Mouse (Mus musculus) kidney, embryonic 14.5 days (tissue): ENCODE results near the gene Stap2. TPM values are rescaled to one million over a fixed set of nuclear protein-coding genes. Genes with fewer than 3 reads are reported as not detected.
A peak's percentile ranks its signal among the peaks of the same experiment; 100 is the strongest.

Experiments
- ATAC-seq: fragments of 200-750 bp; cut with Nextera tagmentation; 2 replicates; pipeline ENCODE4 v1.8.0; 2017; ENCODE audit warnings: moderate number of reproducible peaks, mild to moderate bottlenecking, moderate TSS enrichment, moderate library complexity; ENCODE audit not compliant: low FRiP score, low TSS enrichment
- H3K27ac ChIP-seq: fragments of 300-500 bp; sonication (generic); 2 replicates; pipeline ENCODE4 v1.5.1; 2014; ENCODE audit warnings: low read depth, mild to moderate bottlenecking, low read length, moderate library complexity, mixed read lengths
- H3K27me3 ChIP-seq: fragments of 300-500 bp; sonication (generic); 2 replicates; pipeline ENCODE4 v1.6.1; 2014; ENCODE audit warnings: mild to moderate bottlenecking, low read length; ENCODE audit not compliant: control insufficient read depth, insufficient read depth
- H3K36me3 ChIP-seq: fragments of 300-500 bp; sonication (generic); 2 replicates; pipeline ENCODE4 v1.6.1; 2014; ENCODE audit warnings: low read length, mixed read lengths; ENCODE audit not compliant: control insufficient read depth, insufficient read depth
- H3K4me1 ChIP-seq: fragments of 300-500 bp; sonication (generic); 2 replicates; pipeline ENCODE4 v1.6.1; 2014; ENCODE audit warnings: low read length, mixed read lengths; ENCODE audit not compliant: control insufficient read depth, insufficient read depth
- H3K4me2 ChIP-seq: fragments of 300-500 bp; sonication (generic); replicated peaks from 2 replicates; pipeline ENCODE4 v1.6.1; 2014; ENCODE audit warnings: low read depth, mild to moderate bottlenecking, low read length
- H3K4me3 ChIP-seq: fragments of 300-500 bp; sonication (generic); 2 replicates; pipeline ENCODE4 v1.5.1; 2014; ENCODE audit warnings: mild to moderate bottlenecking, low read length
- H3K9ac ChIP-seq: fragments of 300-500 bp; sonication (generic); 2 replicates; pipeline ENCODE4 v1.6.1; 2014; ENCODE audit warnings: low read depth, mild to moderate bottlenecking, low read length, moderate library complexity
- H3K9me3 ChIP-seq: fragments of 300-500 bp; sonication (generic); 2 replicates; pipeline ENCODE4 v1.6.1; 2016; ENCODE audit warnings: low read length; ENCODE audit not compliant: control insufficient read depth
- WGBS: fragments of 180-500 bp; shearing (Covaris S2); extraction: QIAGEN DNeasy Blood & Tissue Kit; methylation state at CpG from one replicate; pipeline ENCODE4 v1.1.7; 2014; 5-methylcytosine and 5-hydroxymethylcytosine counted together
- polyA plus RNA-seq: library from polyadenylated mRNA; unstranded; fragments of >200 nt; fragmentation: Nextera tagmentation; extraction: Ambion mirVana; gene quantifications from 2 replicates; pipeline ENCODE4 v1.2.1, GENCODE M21; 2014

Gene Stap2
- polyA plus RNA-seq, 1 experiment from 2014 or later: 14.6 TPM

GRCm38 (mm10) chr17:56021161-56021910 is 16.0 kb upstream of the Stap2 start:
- H3K36me3 ChIP-seq: peaks cover 35% of the 10 kb centered on the region
- 87% methylated on average over 4 of the region's 4 CpGs for WGBS

GRCm38 (mm10) chr17:56020400-56021084 is 15.2 kb upstream of the Stap2 start:
- no peak overlapping the region for H3K4me3 ChIP-seq
- no peak overlapping the region for H3K27ac ChIP-seq
- no peak overlapping the region for H3K9ac ChIP-seq
- H3K4me2 ChIP-seq: no peak overlapping the region
- peaks cover 12% of the 10 kb centered on the region for H3K4me1 ChIP-seq
- H3K27me3 ChIP-seq: no peaks in the 10 kb centered on the region
- ATAC-seq: no peak
- 89% methylated on average over 6 of the region's 6 CpGs for WGBS
- H3K36me3 ChIP-seq: peaks cover 43% of the 10 kb centered on the region
- no peaks in the 10 kb centered on the region for H3K9me3 ChIP-seq

More at GRCm38 (mm10) chr17:56021161-56021910, 16.0 kb upstream of the Stap2 start:
- no peak for ATAC-seq
- Histone ChIP-seq H3K9ac (no peak overlapping the region), H3K4me1 (peaks cover 12% of the 10 kb centered on the region), H3K4me3 (no peak overlapping the region), H3K27ac (no peak overlapping the region), H3K9me3 (no peaks in the 10 kb centered on the region), H3K4me2 (no peak overlapping the region), H3K27me3 (no peaks in the 10 kb centered on the region)

- no peak overlapping the region for H3K4me2 ChIP-seq
- H3K27ac ChIP-seq: no peak overlapping the region
- H3K9me3 ChIP-seq: no peaks in the 10 kb centered on the region
- peak; percentile 9; the same call in 1 of the 2 replicates for ATAC-seq
- peaks cover 8% of the 10 kb centered on the region for H3K4me1 ChIP-seq
- no peak overlapping the region for H3K4me3 ChIP-seq
- H3K9ac ChIP-seq: no peak overlapping the region
- no peaks in the 10 kb centered on the region for H3K27me3 ChIP-seq
- peaks cover 59% of the 10 kb centered on the region for H3K36me3 ChIP-seq
- 75% methylated on average over 20 of the region's 20 CpGs for WGBS
Measured at GRCm38 (mm10) chr17:56018347-56019131, 13.2 kb upstream of the Stap2 start.

GRCm38 (mm10) chr17:56017848-56018247 is 12.5 kb upstream of the Stap2 start:
- WGBS: 87% methylated on average over 7 of the region's 7 CpGs
- Histone ChIP-seq H3K27ac (no peak overlapping the region), H3K9ac (no peak overlapping the region), H3K36me3 (peaks cover 65% of the 10 kb centered on the region), H3K4me2 (no peak overlapping the region), H3K4me1 (peaks cover 4% of the 10 kb centered on the region; the same call in 1 of the 2 replicates), H3K9me3 (no peaks in the 10 kb centered on the region), H3K4me3 (no peak overlapping the region), H3K27me3 (no peaks in the 10 kb centered on the region)
- no peak for ATAC-seq

GRCm38 (mm10) chr17:56016793-56017785 is 11.7 kb upstream of the Stap2 start:
- no peak for ATAC-seq
- H3K27me3 ChIP-seq: no peaks in the 10 kb centered on the region
- H3K9me3 ChIP-seq: no peaks in the 10 kb centered on the region
- H3K4me3 ChIP-seq: no peak overlapping the region
- H3K27ac ChIP-seq: no peak overlapping the region
- H3K9ac ChIP-seq: no peak overlapping the region
- peaks cover 71% of the 10 kb centered on the region for H3K36me3 ChIP-seq
- WGBS: 82% methylated on average over 15 of the region's 15 CpGs
- H3K4me1 ChIP-seq: no peaks in the 10 kb centered on the region
- no peak overlapping the region for H3K4me2 ChIP-seq

GRCm38 (mm10) chr17:56016382-56016781 is 11.0 kb upstream of the Stap2 start:
- Histone ChIP-seq H3K27me3 (no peaks in the 10 kb centered on the region), H3K27ac (no peak overlapping the region), H3K4me3 (no peak overlapping the region), H3K4me1 (no peaks in the 10 kb centered on the region), H3K36me3 (peaks cover 78% of the 10 kb centered on the region), H3K4me2 (no peak overlapping the region), H3K9ac (no peak overlapping the region), H3K9me3 (no peaks in the 10 kb centered on the region)
- ATAC-seq: no peak
- WGBS: 88% methylated on average over 8 of the region's 8 CpGs

- no peak overlapping the region for H3K9ac ChIP-seq
- H3K4me2 ChIP-seq: no peak overlapping the region
- 92% methylated on average over 9 of the region's 9 CpGs for WGBS
- ATAC-seq: no peak
- peaks cover 84% of the 10 kb centered on the region for H3K36me3 ChIP-seq
- H3K27me3 ChIP-seq: no peaks in the 10 kb centered on the region
- no peaks in the 10 kb centered on the region for H3K9me3 ChIP-seq
- peaks cover 2% of the 10 kb centered on the region for H3K4me1 ChIP-seq
- no peak overlapping the region for H3K27ac ChIP-seq
- no peak overlapping the region for H3K4me3 ChIP-seq
Measured at GRCm38 (mm10) chr17:56015293-56015692, 9.9 kb upstream of the Stap2 start.

- no peak overlapping the region for H3K4me3 ChIP-seq
- WGBS: 87% methylated on average over 7 of the region's 7 CpGs
- no peak for ATAC-seq
- peaks cover 50% of the 10 kb centered on the region for H3K36me3 ChIP-seq
- H3K27me3 ChIP-seq: no peaks in the 10 kb centered on the region
- H3K9ac ChIP-seq: no peak overlapping the region
- no peak overlapping the region for H3K27ac ChIP-seq
- no peak overlapping the region for H3K4me2 ChIP-seq
- peaks cover 13% of the 10 kb centered on the region for H3K4me1 ChIP-seq
- no peaks in the 10 kb centered on the region for H3K9me3 ChIP-seq
Measured at GRCm38 (mm10) chr17:56011441-56011840, 6.1 kb upstream of the Stap2 start.
